Mouse (Mus musculus) monocyte, adult 5-6 weeks (primary cell): Measurements from ENCODE around the gene Zdhhc17. TPM values are rescaled to one million over a fixed set of nuclear protein-coding genes. Genes with fewer than 3 reads are reported as not detected.
A peak's percentile ranks its signal among the peaks of the same experiment; 100 is the strongest.

Experiments
- ATAC-seq: fragments of 153-309, 156-312 bp; replicated peaks from 2 replicates; pipeline ENCODE4 v1.8.0; 2017; ENCODE audit warnings: mild to moderate bottlenecking; ENCODE audit not compliant: low TSS enrichment, insufficient number of reproducible peaks, severe bottlenecking, poor library complexity, low FRiP score
- total RNA-seq: library from RNA; stranded (forward); fragments of 200-1000, 200-491, 200-594 nt; gene quantifications from 3 replicates; pipeline ENCODE4 v1.2.3, GENCODE M21; 2017

Gene Zdhhc17
- total RNA-seq, 1 experiment from 2014 or later: 29.2 TPM

DNA sequence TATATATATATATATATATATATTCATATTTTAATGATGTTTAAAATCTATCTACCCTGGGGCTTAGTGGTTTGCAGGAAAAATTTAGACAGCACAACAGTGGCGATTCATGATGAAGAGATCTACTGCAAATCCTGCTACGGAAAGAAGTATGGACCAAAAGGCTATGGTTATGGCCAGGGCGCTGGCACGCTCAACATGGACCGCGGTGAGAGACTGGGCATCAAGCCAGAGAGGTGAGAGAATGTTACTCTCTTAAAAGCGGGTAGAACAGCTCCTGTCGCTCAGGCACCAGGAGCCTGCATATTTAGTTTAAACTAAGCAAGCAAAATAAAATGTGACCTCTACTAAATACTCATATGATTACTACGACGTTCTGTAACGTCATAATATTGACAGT lies 74.9 kb downstream of the Zdhhc17 start:
- no peak for ATAC-seq

DNA sequence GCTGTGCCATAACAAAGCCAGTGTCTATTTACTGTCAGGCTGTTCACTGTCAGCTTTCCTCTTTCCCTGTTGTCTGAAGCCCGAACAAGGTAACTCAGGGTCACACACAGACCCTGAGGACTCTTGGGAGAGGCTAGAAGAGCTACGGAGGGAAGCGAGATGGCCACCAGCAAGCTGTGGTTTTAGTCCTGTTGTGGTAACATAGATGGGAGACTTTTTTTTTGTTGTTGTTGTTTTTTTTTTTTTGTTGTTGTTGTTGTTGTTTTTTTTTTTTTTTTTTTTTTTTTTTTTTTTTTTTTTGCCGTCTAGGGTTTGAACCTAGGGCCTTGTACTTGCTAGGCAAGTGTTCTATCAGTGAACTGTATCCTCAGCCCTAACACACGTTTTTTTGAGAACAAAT lies 76.4 kb downstream of the Zdhhc17 start:
- ATAC-seq: no peak

DNA sequence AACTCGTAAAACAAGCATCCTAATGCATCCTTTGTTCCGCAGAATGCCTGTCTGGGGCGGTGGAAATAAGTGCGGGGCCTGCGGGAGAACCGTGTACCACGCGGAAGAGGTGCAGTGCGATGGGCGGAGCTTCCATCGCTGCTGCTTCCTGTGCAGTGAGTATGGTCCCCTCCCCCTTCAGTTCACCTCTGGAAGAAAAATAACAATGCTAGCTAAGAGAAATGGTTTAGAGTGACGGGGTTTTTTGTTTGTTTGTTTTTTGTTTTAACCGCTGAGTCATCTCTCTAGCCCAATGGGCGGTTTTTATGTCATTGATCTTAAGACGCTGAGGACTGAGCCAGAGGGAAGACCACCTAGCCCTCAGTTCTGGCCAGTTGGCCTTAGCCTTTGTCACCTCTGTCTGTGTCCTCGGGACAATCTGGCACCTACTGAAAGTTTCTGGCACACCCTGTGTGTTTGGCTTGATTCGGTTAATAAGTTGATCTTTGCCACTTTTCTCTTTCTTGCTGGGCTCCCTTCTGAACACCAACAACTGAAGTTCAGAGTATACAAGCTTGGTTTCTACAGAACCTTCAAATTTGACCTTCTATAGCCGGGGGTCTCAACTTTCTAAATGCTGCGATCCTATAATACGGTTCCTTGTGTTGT lies 77.9 kb downstream of the Zdhhc17 start:
- peak; percentile 79 for ATAC-seq

DNA sequence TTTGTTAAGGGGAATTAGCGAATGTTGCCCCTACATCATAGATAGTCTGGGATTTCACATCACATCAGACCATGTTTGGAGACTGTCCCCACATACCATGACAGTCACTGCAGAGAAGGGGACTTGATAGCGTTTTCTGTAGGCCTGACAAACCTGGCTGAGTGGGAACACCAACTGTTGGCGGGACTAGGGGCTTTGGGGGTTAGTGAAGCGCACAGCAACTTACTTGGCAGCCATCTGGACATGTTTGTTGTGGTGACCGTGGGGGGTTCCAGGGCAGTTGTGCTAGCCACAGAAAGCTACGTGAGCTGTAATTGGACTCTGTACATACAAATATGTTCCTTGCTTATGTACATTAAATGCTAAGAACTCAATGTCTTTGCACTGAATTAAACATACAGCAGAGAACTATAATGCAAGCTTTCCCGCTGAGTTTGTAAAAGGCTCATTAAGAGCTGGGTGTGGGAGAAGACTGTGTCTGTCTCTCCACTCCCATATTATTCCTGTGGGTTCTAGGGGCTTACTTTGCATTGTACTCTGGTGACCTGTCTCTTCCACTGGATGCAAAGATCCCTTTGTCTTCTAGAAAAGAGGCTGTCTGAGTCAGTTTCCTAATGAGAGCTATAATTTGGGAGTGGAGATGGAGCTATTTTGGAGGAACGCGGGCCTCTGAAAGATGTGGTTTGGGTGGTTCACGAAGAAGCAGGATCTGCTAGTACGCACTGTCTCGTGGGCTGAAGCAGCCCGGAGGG lies 78.6 kb downstream of the Zdhhc17 start:
- no peak for ATAC-seq

DNA sequence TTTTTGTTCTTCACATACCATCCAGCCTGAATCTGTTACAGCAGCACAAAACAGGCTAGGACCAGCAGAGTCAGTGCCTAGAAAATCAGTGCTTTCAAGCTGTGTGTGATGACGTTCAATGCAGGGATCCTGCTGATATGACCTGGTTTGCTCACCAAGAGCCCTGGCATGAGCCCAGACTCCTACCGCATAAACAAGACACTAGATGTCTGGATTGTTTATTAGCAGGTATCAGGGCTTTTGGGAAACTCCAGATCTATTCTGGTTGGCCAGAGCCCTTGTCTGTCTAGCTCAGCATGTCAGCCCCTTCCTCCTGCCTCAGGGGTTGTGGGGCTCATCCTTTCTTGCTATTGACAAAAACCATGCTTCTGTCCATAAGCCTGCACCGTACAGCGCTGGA lies 80.2 kb downstream of the Zdhhc17 start:
- no peak for ATAC-seq

DNA sequence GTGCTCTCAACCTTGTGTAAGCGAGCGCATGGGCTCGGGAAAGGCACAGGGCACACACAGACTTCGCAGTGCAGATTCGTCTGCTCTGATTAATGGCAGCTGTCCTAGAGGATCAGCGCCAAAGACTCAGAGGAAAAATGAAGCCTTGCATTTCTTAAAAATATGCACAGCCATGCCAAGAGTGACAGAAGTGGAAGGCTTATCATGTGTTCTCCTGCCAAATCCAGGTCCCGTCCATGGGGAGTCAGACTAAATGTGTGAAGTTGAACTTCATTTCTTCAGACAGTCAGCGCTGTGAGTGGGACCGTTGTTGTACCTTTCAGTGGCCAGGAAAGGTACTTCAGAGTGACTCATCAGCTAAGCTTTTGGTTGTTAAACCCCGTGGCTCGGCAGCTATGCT lies 82.4 kb downstream of the Zdhhc17 start:
- no peak for ATAC-seq

DNA sequence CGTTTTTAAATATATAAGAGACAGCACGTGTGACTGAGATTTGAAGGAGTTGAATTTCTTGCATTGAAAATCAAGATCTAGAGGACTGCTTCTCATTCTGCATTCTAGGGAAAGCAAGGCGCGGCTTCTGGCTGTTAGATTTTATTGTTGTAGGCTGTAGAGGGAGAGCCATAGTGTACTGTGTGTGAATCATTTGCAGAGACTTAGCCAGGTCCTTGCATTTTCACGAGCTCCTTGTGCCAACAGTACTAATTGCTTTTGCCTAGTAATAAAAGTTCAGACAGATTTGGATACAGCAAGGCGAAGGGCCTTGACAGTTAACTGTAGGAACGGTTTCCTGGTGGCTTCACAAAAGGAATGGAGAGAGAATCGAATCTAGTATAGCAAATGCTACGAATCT lies 87.3 kb downstream of the Zdhhc17 start:
- no peak for ATAC-seq

DNA sequence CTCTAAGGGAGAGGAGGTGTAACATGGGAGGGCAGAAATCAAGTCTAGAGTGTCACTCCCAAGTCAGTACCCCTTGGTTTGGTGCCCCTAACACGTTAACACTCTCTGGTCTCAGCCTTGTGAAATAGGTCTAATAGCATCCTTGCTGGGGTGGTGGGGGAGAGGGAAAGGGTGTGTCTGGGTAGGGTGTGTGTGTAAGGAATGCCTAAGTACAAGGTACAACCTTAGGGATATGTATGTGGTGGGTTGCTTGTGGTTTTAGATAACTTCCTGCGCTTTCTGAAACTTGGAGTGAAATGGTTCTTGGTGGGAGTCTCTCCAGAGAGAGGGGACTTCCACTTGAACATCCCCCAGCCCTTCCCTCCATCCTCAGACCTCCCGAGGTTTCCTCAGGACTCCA lies 88.0 kb downstream of the Zdhhc17 start:
- no peak for ATAC-seq

DNA sequence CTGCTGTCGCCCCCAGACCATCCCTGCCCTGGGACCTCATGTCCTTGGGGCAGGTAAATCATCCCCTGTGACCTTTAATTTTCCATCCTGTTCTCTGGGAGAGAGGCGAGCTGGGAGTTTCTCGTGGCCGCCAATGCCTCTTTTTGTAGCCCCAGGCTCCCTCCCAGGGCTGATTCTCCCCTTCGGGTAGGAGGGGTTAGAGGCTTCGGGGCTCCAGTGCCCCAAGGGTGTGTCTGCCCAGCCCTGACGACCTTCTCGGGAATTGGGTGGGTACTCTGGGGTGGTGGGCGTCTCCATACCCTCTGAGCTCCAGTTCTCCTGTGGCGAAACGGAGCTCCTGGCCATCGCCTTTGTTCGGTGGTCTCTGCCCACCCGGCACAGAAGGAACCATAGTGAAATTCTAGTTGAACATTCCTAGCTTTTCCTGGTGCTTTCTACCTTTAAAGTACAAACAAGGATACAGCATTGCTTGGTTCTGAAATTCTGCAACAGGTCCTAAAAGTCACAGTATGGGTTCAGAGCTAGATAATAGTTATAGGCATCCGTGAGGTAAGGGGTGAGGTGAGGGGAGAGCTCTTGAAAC lies 89.5 kb downstream of the Zdhhc17 start:
- ATAC-seq: peak; percentile 9; the same call in 1 of the 2 replicates

DNA sequence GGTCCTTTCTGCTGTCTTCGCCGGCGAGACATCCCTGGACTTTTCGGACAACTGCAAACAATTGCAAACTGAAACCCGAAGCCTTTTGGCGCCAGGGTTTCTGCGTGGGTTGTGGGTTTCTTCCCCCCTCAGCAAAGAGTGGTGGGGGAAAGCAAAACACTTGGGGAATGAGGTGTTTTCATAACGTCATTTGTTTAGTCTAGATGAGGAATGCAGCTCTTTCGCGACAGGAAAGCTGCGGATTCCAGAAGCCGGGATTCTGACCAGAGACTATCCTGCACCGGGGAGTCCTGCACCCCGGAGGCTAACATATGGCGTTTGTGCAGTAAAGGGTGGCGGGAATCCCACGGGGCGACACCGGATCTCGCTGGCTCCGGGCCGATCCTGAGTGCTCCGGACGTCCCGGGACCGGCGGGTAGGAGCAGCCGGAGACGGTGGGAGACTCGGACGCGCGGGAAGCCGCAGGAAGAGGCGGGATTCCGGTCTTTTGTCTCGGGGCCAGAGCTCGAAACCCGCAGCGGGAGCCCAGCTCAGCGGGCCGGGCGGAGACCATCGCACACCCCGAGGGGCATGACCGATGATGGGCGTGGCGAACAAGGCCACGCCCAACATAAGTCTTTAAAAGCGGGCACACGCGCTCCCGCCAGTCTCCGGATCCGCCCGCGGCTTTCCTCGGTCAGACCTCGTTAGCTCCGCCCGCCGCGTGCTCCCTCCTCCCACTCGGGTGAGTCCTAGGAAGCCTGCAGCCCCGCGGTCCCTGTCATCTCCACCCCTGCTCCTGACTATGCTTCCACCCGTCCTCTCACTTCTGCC lies 90.2 kb downstream of the Zdhhc17 start, which contains the start of gene Csrp2:
Gene Csrp2 (plus strand): TSS at position 259 of the 813 bp plus-strand sequence.
- ATAC-seq: peak; percentile 85

DNA sequence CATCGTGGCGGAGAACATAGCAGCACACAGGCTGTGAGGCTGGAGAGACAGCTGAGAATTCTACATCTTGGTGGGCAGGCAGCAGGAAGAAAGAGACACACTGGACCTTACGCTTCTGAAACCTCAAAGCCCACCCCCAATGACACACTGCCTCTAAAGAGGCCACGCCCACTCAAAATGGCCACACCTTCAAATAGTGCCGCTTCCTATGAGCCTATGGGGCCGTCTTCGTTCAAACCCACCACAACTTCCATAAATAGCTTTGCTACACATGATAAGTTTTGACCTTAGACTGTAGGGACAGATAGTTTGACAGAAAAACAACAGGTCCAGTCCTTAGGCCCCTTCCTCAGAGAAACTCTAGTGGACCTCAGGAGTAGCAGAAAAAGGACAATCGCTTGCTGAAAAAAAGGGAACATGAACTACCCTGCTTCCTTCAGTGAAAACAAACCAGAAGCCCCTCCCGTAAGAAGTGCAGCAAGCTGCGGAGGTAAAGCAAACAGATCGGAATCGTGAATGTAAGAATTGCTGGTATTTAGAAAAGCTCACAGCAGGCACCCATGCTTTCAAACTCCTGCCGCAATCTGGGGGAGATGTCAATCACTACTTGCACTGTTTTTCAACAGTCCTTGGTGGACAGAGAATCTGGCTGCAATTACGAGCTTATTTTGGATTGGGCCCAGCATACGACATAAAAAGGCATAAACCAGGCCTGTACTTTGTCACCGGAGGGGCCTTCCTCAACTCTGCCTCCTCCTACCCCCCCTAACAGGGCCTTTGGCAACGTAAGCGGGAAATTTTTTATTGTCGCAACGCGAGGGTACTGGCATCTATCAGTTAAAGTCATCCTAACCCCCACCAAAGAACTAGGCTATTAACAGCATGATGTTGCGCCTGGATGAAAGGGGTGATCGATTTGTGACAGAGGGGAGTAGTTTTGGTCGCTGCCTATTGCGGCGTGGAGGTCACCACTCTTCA lies 91.2 kb downstream of the Zdhhc17 start:
- 0 out of 2 replicates have a peak, but pooled peaks have one; percentile 13 for ATAC-seq

DNA sequence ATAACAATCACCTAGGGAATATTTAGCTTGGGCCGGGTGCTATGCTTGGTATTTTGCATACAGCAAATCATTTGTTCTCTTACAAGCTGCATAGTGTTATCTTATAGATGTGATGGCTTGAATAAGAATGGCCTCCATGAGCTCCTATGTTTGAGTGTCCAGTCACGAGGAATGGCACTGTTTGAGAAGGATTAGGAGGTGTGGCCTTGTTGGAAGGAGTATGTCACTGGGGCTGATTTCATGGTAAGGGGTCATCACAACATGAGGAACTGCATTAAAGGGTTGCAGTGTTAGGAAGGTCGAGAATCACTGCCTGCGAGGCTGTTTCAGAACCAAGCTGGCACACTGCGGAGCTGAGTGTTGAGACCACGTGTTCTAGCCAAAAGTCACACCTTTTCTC lies 92.4 kb downstream of the Zdhhc17 start:
- no peak for ATAC-seq

DNA sequence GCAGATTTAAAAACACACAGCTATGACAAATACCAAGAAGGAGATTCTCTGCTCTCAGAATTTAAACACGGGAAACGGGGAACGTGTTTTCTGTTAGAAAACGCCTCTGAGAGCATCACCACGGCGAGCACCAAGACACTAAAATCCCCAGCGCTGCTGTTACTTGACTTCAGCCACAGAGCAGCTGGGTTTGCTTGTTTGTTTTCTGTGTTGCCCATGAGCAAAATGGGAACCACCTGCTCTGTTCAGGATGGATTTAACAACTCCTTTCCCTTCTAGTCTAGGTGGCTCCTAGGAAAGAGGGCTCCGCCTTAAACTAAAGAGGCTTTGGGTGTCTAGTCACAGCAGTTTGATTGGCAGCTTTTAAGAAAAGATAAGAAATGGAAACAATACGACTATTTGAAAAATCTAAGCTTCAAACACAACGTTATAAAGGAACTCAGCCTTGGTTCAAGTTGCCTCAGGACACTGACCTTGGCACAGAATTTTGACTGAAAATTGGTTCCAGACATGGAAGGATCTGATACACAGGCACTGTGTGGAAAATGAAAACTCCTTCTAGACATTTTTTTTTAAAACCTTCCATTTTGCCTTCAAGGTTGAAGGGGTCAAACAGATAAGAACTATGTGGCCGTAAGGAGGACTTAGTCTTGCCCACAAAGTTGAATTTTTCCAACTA lies 93.1 kb downstream of the Zdhhc17 start:
- no peak for ATAC-seq

DNA sequence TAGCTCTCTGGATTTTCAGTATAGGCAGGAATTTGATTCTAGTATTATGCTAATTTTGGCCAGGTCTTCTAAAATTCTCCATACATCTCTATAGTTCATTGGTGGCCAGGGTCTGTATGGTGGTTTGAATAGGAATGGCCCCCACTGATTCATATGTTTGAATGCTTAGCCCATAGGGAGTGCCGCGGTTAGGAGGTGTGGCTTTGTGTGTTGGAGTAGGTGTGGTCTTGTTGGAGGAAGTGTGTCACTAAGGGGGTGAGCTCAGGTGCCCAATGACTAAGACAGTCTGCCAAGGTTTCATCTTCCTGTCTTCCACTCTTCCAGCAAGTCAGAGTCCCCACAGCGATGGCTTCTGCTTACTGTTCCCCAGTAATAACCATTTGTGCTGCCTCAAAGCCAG lies 106.1 kb downstream of the Zdhhc17 start:
- no peak for ATAC-seq

DNA sequence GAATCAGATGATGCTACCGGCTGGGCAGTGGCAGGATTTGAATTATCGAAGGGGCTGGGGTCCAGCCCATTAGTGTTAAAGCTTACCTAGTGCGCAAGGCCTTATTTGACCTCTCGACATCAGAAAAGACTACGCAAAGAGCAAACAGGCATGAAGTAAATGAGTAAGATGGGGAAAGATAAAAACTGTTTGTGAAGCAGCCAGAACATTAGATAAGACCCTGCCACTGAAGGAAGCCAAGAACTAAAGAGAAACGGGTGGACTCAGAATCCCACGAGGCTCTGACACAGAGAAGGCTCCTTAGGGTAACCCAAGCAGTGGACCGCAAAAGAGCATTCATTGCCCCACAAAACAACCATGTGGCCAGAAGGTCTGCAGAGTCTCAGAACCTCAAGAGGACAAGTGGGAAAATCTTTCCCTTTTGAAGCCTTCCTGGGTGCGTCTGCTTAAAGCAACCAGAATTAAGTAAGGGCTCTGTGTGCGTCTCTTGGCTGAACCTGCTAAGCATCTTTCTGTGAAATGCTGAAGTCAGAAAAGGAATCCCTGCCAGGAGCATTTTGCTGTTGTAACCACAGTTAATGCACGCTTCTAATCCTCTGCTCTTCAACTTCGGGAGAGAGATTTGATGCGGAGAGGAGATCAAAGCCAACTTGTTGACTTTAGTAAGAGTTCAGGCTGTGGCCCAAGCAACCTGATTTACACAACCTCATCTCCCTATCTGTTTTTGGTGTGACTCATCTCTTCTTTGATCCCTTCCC lies 110.0 kb downstream of the Zdhhc17 start:
- ATAC-seq: no peak
